Mouse (Mus musculus): ENCODE results near the gene Arhgap27. TPM values are rescaled to one million over a fixed set of nuclear protein-coding genes. Genes with fewer than 3 reads are reported as not detected.

Arhgap27 gene
- total and polyA plus RNA-seq, 3 experiments = 6.3 to 15.0 TPM; not detected in 1

GRCm38 (mm10) chr11:103394025-103394424, 30.5 kb upstream of the Arhgap27 start:
- peaks cover 0 to 16% of the 10 kb centered on the region in 2 experiments; a peak in 2 of 4 replicates for H3K36me3 ChIP-seq (ENCODE audit: control insufficient read depth in 1 of 2, insufficient read depth in 2 of 2, low read length in 2 of 2)
- H3K79me2 ChIP-seq (ENCODE audit: control insufficient read depth, insufficient read depth, low read length, poor library complexity) = no peaks in the 10 kb centered on the region
- H3K27ac ChIP-seq (ENCODE audit: control insufficient read depth, low read depth, low read length) = no peak overlapping the region
- no peak overlapping the region for H3K9ac ChIP-seq (ENCODE audit: control insufficient read depth, low read depth, low read length, poor library complexity, severe bottlenecking)
- no peaks in the 10 kb centered on the region for H3K27me3 ChIP-seq (ENCODE audit: control insufficient read depth in 1 of 2, insufficient read depth in 2 of 2, low read length in 2 of 2)
- H3K4me3 ChIP-seq (ENCODE audit: control insufficient read depth in 1 of 2, insufficient read depth in 1 of 2, low read depth in 2 of 2, low read length in 2 of 2) = no peak overlapping the region
- TF ChIP-seq ELF1 (IDR thresholded peaks at IDR 0.05; ENCODE audit: low read depth, low read length) = no peak
- no peak for DNase-seq (ENCODE audit: low read depth, low spot score)
- H3K4me1 ChIP-seq (ENCODE audit: control insufficient read depth in 1 of 2, insufficient read depth in 2 of 2, low read length in 2 of 2) = no peaks in the 10 kb centered on the region
- H3K9me3 ChIP-seq (replicated peaks; ENCODE audit: insufficient read depth, low read length) = no peaks in the 10 kb centered on the region

GRCm38 (mm10) chr11:103387870-103388526, 24.5 kb upstream of the Arhgap27 start:
- H3K36me3 ChIP-seq (ENCODE audit: control insufficient read depth in 1 of 2, insufficient read depth in 2 of 2, low read length in 2 of 2) = peaks cover 0 to 14% of the 10 kb centered on the region in 2 experiments; a peak in 2 of 4 replicates
- TF ChIP-seq SIN3A (IDR thresholded peaks at IDR 0.05; ENCODE audit: low read length) (no peak), NRF1 (IDR thresholded peaks at IDR 0.05; ENCODE audit: insufficient read depth, low read depth, low read length, poor library complexity, severe bottlenecking) (no peak)

GRCm38 (mm10) chr11:103386827-103387226, 23.3 kb upstream of the Arhgap27 start:
- DNase-seq (ENCODE audit: low read depth, low spot score) = no peak
- H3K9me3 ChIP-seq (replicated peaks; ENCODE audit: insufficient read depth, low read length) = no peaks in the 10 kb centered on the region
- H3K9ac ChIP-seq (ENCODE audit: control insufficient read depth, low read depth, low read length, poor library complexity, severe bottlenecking) = no peak overlapping the region
- no peaks in the 10 kb centered on the region for H3K79me2 ChIP-seq (ENCODE audit: control insufficient read depth, insufficient read depth, low read length, poor library complexity)
- H3K27ac ChIP-seq (ENCODE audit: control insufficient read depth, low read depth, low read length) = no peak overlapping the region
- TF ChIP-seq MXI1 (IDR thresholded peaks at IDR 0.05; ENCODE audit: low read depth, low read length) (no peak), TBP (IDR thresholded peaks at IDR 0.05; ENCODE audit: low read depth, low read length) (no peak), SMC3 (IDR thresholded peaks at IDR 0.05; ENCODE audit: low read depth, low read length) (no peak), JUND (IDR thresholded peaks at IDR 0.05; ENCODE audit: low read depth, low read length) (no peak), MAZ (IDR thresholded peaks at IDR 0.05; ENCODE audit: low read depth, low read length) (no peak), NELFE (IDR thresholded peaks at IDR 0.05; ENCODE audit: low read depth, low read length) (no peak), ZC3H11A (IDR thresholded peaks at IDR 0.05; ENCODE audit: low read depth, low read length) (no peak), USF1 (IDR thresholded peaks at IDR 0.05; ENCODE audit: low read depth, low read length) (no peak)
- H3K4me1 ChIP-seq (ENCODE audit: control insufficient read depth in 1 of 2, insufficient read depth in 2 of 2, low read length in 2 of 2) = peaks cover 8 to 10% of the 10 kb centered on the region in 2 experiments
- peaks cover 9 to 15% of the 10 kb centered on the region in 2 experiments for H3K36me3 ChIP-seq (ENCODE audit: control insufficient read depth in 1 of 2, insufficient read depth in 2 of 2, low read length in 2 of 2)
- no peak overlapping the region for H3K4me3 ChIP-seq (ENCODE audit: control insufficient read depth in 1 of 2, insufficient read depth in 1 of 2, low read depth in 2 of 2, low read length in 2 of 2)
- H3K27me3 ChIP-seq (ENCODE audit: control insufficient read depth in 1 of 2, insufficient read depth in 2 of 2, low read length in 2 of 2) = no peaks in the 10 kb centered on the region

More at GRCm38 (mm10) chr11:103387870-103388526, 24.5 kb upstream of the Arhgap27 start:
- H3K27me3 ChIP-seq (ENCODE audit: control insufficient read depth in 1 of 2, insufficient read depth in 2 of 2, low read length in 2 of 2) = no peaks in the 10 kb centered on the region
- no peaks in the 10 kb centered on the region for H3K9me3 ChIP-seq (replicated peaks; ENCODE audit: insufficient read depth, low read length)
- peaks cover 0 to 4% of the 10 kb centered on the region in 2 experiments; a peak in 1 of 4 replicates for H3K4me1 ChIP-seq (ENCODE audit: control insufficient read depth in 1 of 2, insufficient read depth in 2 of 2, low read length in 2 of 2)
- no peaks in the 10 kb centered on the region for H3K79me2 ChIP-seq (ENCODE audit: control insufficient read depth, insufficient read depth, low read length, poor library complexity)
- no peak for DNase-seq (ENCODE audit: low read depth, low spot score)
- no peak overlapping the region for H3K27ac ChIP-seq (ENCODE audit: control insufficient read depth, low read depth, low read length)
- no peak overlapping the region for H3K9ac ChIP-seq (ENCODE audit: control insufficient read depth, low read depth, low read length, poor library complexity, severe bottlenecking)
- no peak overlapping the region for H3K4me3 ChIP-seq (ENCODE audit: control insufficient read depth in 1 of 2, insufficient read depth in 1 of 2, low read depth in 2 of 2, low read length in 2 of 2)

All from MEL (cell line).